Mouse (Mus musculus): ENCODE measurements around the gene Pkp1. TPM values are rescaled to one million over a fixed set of nuclear protein-coding genes. Genes with fewer than 3 reads are reported as not detected.

Gene Pkp1
- polyA plus RNA-seq, 1 experiment from 2014 or later = 1.3 TPM

Other genes with a start within 250 kb of the Pkp1 start
- 63.6 and 75.1 TPM in 2 replicates for gene Csrp1, start 199.1 kb downstream of the Pkp1 start, polyA plus RNA-seq (2016; fragmentation: Nextera tagmentation; extraction: Ambion mirVana)
- gene Phlda3, start 153.1 kb downstream of the Pkp1 start, polyA plus RNA-seq (2016; fragmentation: Nextera tagmentation; extraction: Ambion mirVana) = 43.6 and 43.7 TPM in 2 replicates
- gene Tnni1, start 139.8 kb downstream of the Pkp1 start, polyA plus RNA-seq (2016; fragmentation: Nextera tagmentation; extraction: Ambion mirVana) = 89.0 and 101 TPM in 2 replicates
- gene Lad1, start 100.6 kb downstream of the Pkp1 start, polyA plus RNA-seq (2016; fragmentation: Nextera tagmentation; extraction: Ambion mirVana) = 5.2 and 5.3 TPM in 2 replicates
- 36.0 and 40.6 TPM in 2 replicates for gene Tnnt2, start 82.9 kb downstream of the Pkp1 start, polyA plus RNA-seq (2016; fragmentation: Nextera tagmentation; extraction: Ambion mirVana)
- gene Igfn1, start 87.1 kb upstream of the Pkp1 start, polyA plus RNA-seq (2016; fragmentation: Nextera tagmentation; extraction: Ambion mirVana) = 0.14 TPM in 1 of 2 replicates, not detected in the other
- 165 and 173 TPM in 2 replicates for gene Tmem9, start 88.9 kb upstream of the Pkp1 start, polyA plus RNA-seq (2016; fragmentation: Nextera tagmentation; extraction: Ambion mirVana)
- gene Ascl5, start 131.6 kb upstream of the Pkp1 start, polyA plus RNA-seq (2016; fragmentation: Nextera tagmentation; extraction: Ambion mirVana) = not detected in 2 replicates
- gene Cacna1s, start 133.5 kb upstream of the Pkp1 start, polyA plus RNA-seq (2016; fragmentation: Nextera tagmentation; extraction: Ambion mirVana) = 2.4 and 3.7 TPM in 2 replicates
- gene Kif21b, start 212.2 kb upstream of the Pkp1 start, polyA plus RNA-seq (2016; fragmentation: Nextera tagmentation; extraction: Ambion mirVana) = 10.6 and 11.4 TPM in 2 replicates